Mouse (Mus musculus) adrenal gland, postnatal 10 days (tissue): ENCODE results near the gene Fahd1. TPM values are rescaled to one million over a fixed set of nuclear protein-coding genes. Genes with fewer than 3 reads are reported as not detected.

Experiments used
- DNase-seq: peaks from one replicate; pipeline ENCODE4 v3.0.0; 2021; ENCODE audit warnings: mixed read lengths
- total RNA-seq, 2 experiments: library from RNA; stranded (reverse); gene quantifications; 2 replicates each; pipeline ENCODE4 v1.2.3; 2021

The Fahd1 gene
- total RNA-seq, 2 experiments from 2014 or later, result 43.4 to 52.2 TPM

- DNase-seq, result no peak
Measured at GRCm38 (mm10) chr17:24885356-24886133, 35.4 kb upstream of the Fahd1 start.

- DNase-seq, result no peak
Measured at GRCm38 (mm10) chr17:24884391-24884790, 34.2 kb upstream of the Fahd1 start.

- peak; percentile 61 for DNase-seq
Measured at GRCm38 (mm10) chr17:24881738-24882440, 31.7 kb upstream of the Fahd1 start.

- peak; percentile 58 for DNase-seq
Measured at GRCm38 (mm10) chr17:24878531-24878930, 28.4 kb upstream of the Fahd1 start.

- peak; percentile 79 for DNase-seq
Measured at GRCm38 (mm10) chr17:24878117-24878397, 27.9 kb upstream of the Fahd1 start.

GRCm38 (mm10) chr17:24877336-24878116, 27.4 kb upstream of the Fahd1 start:
- peak; percentile 66 for DNase-seq

GRCm38 (mm10) chr17:24874989-24875388, 24.8 kb upstream of the Fahd1 start:
- DNase-seq, result no peak

DNA sequence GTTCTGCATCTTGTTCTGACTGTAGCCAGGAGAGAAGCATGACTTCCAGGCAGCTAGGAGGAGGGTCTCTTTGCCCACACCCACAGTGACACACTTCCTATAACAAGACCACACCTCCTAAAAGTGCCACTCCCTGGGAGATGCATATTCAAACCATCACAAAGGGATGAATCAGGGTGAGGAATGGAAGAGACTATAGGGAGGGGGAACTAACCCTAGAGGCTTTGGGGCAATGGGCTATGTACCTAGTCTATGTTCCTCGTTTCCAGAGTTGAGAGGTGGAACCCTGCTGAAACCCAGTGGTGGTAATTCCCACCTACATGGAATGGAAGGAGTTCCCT, 24.2 kb upstream of the Fahd1 start:
- DNase-seq, result no peak

GRCm38 (mm10) chr17:24873695-24874404, 23.7 kb upstream of the Fahd1 start:
- DNase-seq, result no peak

DNA sequence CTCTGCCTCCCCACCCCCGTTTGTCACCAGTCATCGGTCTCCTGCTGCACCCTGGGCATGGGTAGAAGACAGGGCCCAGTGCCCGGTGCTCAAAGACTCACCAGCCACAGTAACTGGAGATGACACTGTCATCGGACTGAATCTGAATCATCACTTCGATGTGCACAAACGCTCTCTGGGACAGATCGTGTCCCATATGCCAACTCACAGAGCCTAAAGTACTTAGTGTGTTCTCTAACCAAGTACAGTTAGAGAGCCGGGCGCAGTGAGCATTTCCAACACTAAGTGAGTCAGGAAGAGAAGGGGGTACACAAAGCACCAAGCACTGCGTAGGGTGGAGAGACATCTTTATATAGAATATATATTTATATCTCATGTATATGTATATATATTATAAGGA, 17.8 kb upstream of the Fahd1 start:
- no peak for DNase-seq

DNA sequence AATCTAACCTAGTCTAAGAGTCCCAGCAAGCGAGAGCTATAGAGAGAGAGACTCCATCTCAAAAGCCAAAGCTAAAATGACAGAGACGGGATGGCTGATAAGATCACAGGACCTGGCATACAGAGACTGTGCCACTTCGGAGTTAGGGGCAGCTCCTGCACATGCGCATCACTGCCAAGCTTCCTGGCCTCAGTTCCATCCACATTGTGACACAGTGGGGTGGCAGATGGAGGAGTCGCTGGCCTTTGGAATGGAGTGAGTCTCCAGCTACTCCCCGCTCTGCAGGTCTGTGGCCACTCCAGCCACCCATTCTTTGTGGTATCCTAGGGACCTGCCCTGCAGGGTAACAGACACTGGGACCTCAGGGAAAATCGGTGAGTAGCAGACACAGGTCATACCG, 15.6 kb upstream of the Fahd1 start, which contains the start of gene Igfals:
Gene Igfals, plus strand, starts transcription at position 222 of the 400 bp plus-strand sequence.
- DNase-seq, result no peak

GRCm38 (mm10) chr17:24861785-24862184, 11.6 kb upstream of the Fahd1 start:
- DNase-seq, result no peak

DNA sequence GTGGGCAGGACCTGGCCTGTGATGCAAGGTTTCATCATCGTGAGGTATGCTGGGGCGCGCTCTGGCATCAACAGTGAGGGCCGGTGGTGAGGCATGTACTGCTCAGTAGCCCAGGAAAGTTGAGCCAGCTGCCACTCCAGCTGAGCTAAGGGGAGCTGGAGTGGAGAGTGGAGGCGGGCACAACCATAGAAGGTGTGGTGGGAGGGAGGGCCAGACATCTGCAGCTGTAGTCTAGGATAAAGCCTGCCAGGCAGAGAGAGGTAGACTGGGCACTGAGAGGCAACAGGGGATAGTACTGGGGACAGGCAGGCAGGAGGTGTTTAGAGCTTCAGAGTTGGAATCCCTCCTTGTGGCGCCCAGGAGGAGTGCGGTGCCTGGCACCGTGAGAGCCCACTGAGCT, 9.9 kb upstream of the Fahd1 start:
- no peak for DNase-seq

- no peak for DNase-seq
Measured at GRCm38 (mm10) chr17:24858967-24859366, 8.8 kb upstream of the Fahd1 start.

- no peak for DNase-seq
Measured at GRCm38 (mm10) chr17:24857831-24858470, 7.8 kb upstream of the Fahd1 start.

- DNase-seq, result no peak
Measured at GRCm38 (mm10) chr17:24856589-24856988, 6.4 kb upstream of the Fahd1 start.

GRCm38 (mm10) chr17:24855838-24856464, 5.8 kb upstream of the Fahd1 start:
- DNase-seq, result no peak

GRCm38 (mm10) chr17:24851381-24852125, 1.4 kb upstream of the Fahd1 start:
- DNase-seq, result no peak

- DNase-seq, result no peak
Measured at GRCm38 (mm10) chr17:24850773-24851127, 586 bp upstream of the Fahd1 start.

- no peak for DNase-seq
Measured at GRCm38 (mm10) chr17:24849733-24850064, 465 bp downstream of the Fahd1 start.

DNA sequence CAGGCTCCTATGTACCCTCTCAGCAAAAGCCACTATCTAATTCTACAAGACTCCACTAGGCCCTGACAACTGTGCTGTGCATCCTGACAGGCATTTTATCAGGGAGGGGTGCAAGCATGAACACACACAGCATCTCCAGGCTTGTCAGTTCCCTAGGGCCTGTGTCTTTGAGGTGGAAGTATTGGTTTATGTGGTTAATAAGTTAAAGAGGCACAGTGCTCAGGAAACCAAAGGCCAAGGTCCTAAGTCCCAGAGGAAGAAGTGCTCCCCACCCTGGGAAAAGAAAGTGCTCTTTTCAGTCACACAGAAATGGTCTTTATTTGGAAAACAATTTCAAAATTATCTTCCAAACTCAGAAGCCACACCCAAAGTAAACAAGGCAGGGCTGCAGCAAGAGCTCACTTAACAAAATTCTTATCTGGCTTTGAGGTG, 1.5 kb downstream of the Fahd1 start:
- no peak for DNase-seq
